Mouse (Mus musculus): ENCODE measurements around the gene Ankrd27.
A peak's percentile ranks its signal among the peaks of the same experiment; 100 is the strongest.

Gene Ankrd27

GRCm38 (mm10) chr7:35584068-35584785 is 1.8 kb upstream of the Ankrd27 start:
- no peak for DNase-seq (ENCODE audit: low spot score in 2 of 2)

- DNase-seq (ENCODE audit: low spot score in 2 of 2): peak in 1 of 2 experiments; percentile 25
Observed at GRCm38 (mm10) chr7:35584786-35585190, 1.3 kb upstream of the Ankrd27 start.

DNA sequence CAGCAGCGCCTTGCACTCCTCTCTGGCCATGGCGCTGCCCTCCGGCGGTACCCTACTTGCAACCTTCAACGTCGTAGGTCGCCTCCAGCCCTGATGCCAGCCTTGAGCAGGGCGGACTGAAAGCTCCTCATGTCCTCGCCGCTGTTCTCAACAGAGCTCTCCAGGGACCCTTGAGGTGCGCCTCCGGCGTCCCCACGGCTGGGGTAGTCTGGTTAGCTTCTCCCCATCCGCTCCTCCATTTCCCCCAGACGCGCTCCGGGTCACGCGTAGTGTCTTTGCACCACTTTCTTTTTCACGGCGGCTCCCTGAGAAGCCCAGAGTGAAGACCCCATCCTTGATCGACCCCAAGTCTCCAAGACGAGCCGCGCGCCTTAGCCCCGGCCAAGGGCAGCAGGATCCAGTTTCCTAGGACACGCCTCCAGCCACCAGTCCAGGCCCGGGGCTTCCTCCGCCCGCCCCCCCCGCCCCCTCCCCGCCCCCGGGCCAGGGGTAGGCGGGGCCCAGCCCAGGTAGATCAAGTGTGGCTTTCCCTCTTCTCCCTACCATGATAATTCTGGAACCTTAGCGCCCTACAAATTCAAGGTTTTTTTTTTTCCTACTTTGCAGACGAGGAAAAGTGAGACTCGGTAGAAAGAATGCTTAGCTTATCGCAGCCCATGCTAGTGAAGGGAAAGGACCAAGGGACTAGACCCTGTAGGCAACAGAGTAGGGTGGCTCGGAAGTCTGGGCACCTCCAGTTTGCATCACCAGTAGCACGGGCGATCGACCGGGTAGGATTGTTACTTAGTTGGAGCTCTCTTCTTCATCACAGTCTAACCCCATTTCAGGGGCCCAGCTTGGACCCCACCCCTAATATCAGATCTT is 621 bp upstream of the Ankrd27 start, which contains the start of gene Rgs9bp:
TSS of gene Rgs9bp (minus strand) at position 392 of the 864 bp plus-strand sequence.
- DNase-seq (ENCODE audit: low spot score in 2 of 2): peak in 1 of 2 experiments; percentile 11

DNA sequence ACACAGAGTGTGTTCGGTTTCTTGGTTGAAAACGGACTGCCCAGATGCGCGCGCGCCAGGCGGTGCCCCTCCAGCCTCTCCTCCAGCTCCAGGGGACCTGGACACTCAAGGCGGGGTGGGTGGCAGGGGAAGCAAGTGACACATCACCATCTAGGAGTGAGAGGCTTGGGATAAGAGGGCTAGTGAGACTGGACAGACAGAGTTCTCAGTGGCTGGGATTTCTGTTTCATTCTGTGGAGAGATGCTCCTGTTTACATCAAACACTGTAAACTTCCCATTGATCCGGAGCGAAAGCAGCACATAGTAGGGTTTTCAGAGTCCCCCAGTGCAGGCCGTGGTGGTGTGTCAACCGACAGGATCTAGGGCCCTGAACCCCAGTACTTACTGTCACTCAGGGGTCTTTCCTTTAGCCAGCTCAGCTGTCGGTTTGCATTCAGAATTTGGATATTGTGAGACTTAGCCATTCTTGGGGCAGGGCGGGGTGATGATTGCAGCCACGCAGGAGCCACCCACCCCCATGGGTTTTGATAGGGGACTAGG is 932 bp downstream of the Ankrd27 start:
- peak in 1 of 2 experiments; percentile 16 for DNase-seq (ENCODE audit: low spot score in 2 of 2)

DNA sequence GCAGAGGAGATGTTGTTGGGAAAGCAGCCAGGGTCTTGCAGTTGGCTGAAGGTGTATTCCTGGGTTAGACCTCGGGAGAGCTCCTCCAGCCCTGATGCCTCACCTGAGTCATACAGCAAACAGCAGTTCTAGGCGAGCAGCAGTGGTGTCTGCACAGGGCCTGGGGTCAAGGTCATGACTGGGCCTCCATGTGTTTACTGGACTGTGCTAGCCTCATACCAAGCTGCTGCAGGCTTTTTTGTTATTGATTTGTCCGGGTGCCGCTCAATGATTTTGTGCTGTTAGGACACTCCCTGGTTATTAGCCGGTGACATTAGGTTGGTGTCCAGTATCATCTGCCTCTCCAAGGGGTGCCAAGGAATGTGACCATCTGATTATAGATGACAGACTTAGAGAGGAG is 1.7 kb downstream of the Ankrd27 start:
- DNase-seq (ENCODE audit: low spot score in 2 of 2): no peak

DNA sequence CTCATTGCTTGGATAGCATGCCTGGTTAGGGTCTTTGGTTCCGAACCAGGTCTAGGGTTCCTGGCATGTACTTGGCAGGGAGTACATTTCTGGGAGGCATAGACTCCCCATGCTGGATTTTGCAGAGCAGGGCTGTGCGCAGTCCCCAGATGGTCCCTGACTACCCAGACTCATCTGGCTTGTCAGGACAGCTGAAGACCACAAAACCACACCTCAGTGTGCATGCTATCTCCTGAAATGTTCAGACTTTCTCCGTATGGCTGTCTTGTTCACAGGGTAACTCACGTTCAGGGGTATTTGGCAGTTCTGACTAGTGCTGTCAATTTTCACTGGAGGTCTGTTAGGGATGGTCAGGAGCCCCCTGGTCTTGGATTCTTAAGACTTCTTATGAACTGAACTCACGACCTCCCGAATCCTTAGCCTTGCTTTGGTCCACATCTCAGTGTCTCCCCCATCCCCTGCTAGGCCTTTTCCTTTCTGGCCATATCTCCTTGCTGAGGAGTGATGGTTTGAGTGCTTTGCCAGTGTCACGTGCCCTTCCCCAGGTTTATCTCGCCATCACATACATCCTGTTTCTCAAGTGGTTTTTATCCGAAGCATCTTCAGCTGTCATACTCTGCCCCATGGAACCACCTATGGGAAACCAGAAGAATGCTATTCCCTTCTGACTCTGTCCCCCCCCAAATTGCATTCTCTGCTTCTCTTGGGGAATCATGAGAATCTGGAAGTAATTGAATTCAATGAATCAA is 2.8 kb downstream of the Ankrd27 start:
- no peak for DNase-seq (ENCODE audit: low spot score in 2 of 2)

DNA sequence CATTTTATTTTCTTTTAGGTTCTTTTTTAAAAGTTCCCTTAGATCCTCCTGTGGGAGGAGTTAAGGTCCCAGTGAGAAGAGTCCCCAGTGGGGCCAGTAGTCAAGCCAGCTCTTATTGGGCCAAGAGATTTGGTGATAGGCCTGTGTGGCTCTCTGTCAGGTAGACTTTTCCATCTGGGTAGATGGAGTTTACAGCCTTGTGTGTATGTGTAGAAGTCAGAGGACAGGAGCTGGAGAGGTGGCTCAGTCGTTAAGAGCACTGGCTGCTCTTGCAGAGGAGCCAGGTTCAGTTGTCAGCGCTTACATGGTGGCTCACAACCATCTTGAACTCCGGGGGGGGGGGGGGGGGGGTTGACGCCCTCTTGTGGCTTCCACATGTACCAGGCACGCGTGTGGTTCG is 3.4 kb downstream of the Ankrd27 start:
- DNase-seq (ENCODE audit: low spot score in 2 of 2): no peak

GRCm38 (mm10) chr7:35590731-35591191 is 4.7 kb downstream of the Ankrd27 start:
- no peak for DNase-seq (ENCODE audit: low spot score in 2 of 2)

DNA sequence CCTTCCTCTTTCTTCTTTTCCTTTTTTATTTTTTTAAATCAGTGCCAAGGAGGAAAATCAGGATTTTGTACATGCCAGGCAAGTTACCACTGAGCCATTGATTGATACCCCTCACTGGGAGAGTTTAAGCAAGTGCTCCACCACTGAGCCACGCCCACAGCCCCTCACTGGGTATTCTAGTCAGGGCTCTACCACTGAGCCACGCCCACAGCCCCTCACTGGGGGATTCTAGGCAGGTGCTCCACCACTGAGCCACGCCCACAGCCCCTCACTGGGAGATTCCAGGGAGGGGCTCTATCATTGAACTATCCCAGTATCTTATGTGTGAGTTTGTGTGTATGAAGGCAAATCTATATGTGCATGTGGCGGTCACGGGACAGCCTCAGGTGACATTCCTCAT is 8.3 kb downstream of the Ankrd27 start:
- DNase-seq (ENCODE audit: low spot score in 2 of 2): no peak

GRCm38 (mm10) chr7:35599492-35599891 is 13.4 kb downstream of the Ankrd27 start:
- DNase-seq (ENCODE audit: low spot score in 2 of 2): no peak

- DNase-seq (ENCODE audit: low spot score in 2 of 2): no peak
Observed at GRCm38 (mm10) chr7:35600031-35600430, 14.0 kb downstream of the Ankrd27 start.

DNA sequence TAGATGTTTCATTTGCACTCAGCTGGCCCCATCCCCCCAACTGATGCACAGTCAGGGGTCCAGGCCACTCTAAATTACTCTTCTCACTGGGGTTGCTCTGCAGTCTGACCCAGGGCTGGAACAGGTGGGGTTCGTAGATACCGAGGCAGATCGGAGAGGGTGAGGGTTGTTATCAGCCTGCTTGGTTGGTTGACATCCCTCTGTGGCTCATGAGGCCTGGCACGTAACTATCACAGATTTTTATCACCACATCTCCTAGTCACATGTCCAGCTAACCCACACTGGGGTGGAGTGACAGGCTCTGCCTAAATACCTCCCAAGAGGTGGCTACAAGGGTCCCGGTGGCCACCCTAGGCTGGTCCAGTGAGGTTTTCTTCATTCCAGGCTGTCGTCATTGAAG is 15.1 kb downstream of the Ankrd27 start:
- no peak for DNase-seq (ENCODE audit: low spot score in 2 of 2)

- DNase-seq (ENCODE audit: low spot score in 2 of 2): no peak
Observed at GRCm38 (mm10) chr7:35602766-35603165, 16.7 kb downstream of the Ankrd27 start.

GRCm38 (mm10) chr7:35606816-35607215 is 20.8 kb downstream of the Ankrd27 start:
- DNase-seq (ENCODE audit: low spot score in 2 of 2): no peak

DNA sequence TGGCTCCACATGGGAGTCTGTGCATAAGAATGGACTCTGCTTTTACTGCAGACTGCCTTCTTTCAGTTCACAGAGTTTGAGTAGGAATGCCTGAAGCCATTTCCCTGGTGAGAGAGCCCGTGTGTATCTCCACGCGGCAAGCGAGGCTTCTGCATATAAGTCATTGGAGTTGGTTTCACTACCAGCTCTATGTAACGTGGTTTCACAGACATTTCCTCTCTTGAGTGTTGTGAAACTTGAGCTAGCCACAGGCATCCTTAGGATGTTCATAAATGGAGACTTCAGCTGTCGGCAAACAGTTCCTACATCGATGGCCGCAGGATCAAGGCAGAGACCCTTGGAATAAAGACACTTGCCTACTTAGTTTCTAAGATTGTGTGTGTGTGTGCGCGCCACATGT is 23.2 kb downstream of the Ankrd27 start:
- DNase-seq (ENCODE audit: low spot score in 2 of 2): no peak

DNA sequence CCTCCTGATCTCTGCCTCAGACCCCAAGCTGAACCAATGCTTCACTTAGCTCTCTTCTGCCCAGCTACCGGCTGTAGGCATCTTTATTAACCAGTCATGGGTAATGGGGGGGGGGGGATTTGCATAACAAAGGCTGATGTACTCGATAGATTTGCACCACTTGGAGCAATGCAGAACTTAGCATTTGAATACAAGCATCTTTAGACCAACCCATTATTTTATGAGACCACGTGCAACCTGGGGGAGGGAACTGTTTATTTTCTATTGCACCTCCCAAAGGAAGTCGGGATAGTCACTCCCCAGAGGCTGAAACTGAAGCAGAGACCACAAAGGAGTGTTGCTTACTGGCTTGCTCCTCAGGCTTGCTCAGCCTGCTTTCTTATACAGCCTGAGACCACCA is 31.5 kb downstream of the Ankrd27 start:
- no peak for DNase-seq (ENCODE audit: low spot score in 2 of 2)

- DNase-seq (ENCODE audit: low spot score in 2 of 2): no peak
Observed at GRCm38 (mm10) chr7:35622626-35623025, 36.6 kb downstream of the Ankrd27 start.

DNA sequence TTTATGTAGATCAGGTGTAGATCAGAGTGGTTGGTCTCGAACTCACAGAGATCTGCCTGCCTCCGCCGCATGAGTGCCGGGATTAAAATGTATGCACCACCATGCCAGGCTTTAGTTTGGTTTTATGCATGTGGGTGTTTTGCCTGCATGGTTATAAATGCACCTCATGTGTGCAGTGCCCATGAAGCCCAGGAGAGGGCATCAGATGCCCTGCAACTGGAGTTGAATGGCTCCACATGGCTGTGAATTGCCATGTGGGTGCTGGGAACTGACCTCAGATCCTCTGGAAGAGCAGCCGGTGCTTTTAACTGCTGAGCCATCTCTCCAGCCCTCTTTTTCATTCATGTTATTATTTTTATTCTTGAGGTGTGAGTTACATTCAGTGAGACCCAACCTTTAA is 40.0 kb downstream of the Ankrd27 start:
- DNase-seq (ENCODE audit: low spot score in 2 of 2): no peak

DNA sequence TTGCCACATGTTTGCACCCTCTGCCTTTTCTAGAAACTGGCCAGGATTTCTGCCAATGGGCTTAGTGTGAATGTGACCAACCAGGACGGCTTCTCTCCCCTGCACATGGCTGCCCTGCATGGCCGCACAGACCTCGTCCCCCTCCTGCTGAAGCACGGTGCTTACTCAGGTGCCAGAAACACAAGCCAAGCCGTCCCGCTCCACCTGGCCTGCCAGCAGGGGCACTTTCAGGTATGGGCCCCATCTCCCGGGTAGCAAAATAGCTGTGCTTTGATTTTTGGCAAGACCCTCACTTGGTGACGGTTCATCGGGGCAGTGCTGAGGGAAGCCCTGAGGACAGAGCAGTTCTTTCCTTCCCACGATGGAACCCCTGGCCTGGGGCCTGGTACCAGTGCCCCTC is 41.3 kb downstream of the Ankrd27 start:
- no peak for DNase-seq (ENCODE audit: low spot score in 2 of 2)

GRCm38 (mm10) chr7:35628496-35628895 is 42.5 kb downstream of the Ankrd27 start:
- no peak for DNase-seq (ENCODE audit: low spot score in 2 of 2)

- no peak for DNase-seq (ENCODE audit: low spot score in 2 of 2)
Observed at GRCm38 (mm10) chr7:35636229-35636628, 50.2 kb downstream of the Ankrd27 start.

DNA sequence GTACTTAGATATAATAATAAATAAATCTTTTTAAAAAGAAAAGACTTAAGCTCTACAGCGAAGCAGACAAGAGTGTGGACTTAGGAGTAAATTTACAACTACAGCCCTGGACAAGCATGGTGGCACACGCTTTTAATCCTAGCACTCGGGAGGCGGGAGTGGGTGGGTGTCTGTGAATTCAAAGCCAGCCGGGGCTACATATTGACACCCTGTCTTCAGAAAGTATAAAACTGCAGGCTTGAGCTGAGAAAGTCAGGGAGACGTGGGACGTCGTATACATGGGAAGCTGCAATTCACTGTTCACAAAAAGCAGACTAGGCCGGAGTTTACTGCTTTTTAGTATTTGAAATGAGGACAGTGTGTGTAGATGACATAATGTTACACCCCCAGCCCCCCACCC is 50.8 kb downstream of the Ankrd27 start:
- no peak for DNase-seq (ENCODE audit: low spot score in 2 of 2)

Measured in frontal cortex, postnatal 10 days (tissue).